Mouse (Mus musculus): ENCODE results near the gene Hkdc1.
A peak's percentile ranks its signal among the peaks of the same experiment; 100 is the strongest.

The Hkdc1 gene

GRCm38 (mm10) chr10:62379808-62380207 lies 42.5 kb downstream of the Hkdc1 start, which contains the start of gene Hk1:
Gene Hk1 (minus strand): TSS chr10:62379908.
- no peak for DNase-seq (ENCODE audit: low read depth, low spot score)

- no peak for DNase-seq (ENCODE audit: low read depth, low spot score)
Measured at GRCm38 (mm10) chr10:62358827-62359226, 63.5 kb downstream of the Hkdc1 start.

- DNase-seq (ENCODE audit: low read depth, low spot score), result no peak
Measured at GRCm38 (mm10) chr10:62356105-62356730, 66.1 kb downstream of the Hkdc1 start.

GRCm38 (mm10) chr10:62345147-62345546 lies 77.1 kb downstream of the Hkdc1 start:
- no peak for DNase-seq (ENCODE audit: low read depth, low spot score)

- no peak for DNase-seq (ENCODE audit: low read depth, low spot score)
Measured at GRCm38 (mm10) chr10:62344004-62344752, 78.1 kb downstream of the Hkdc1 start.

GRCm38 (mm10) chr10:62342512-62342911 lies 79.8 kb downstream of the Hkdc1 start:
- no peak for DNase-seq (ENCODE audit: low read depth, low spot score)

GRCm38 (mm10) chr10:62341956-62342355 lies 80.3 kb downstream of the Hkdc1 start:
- DNase-seq (ENCODE audit: low read depth, low spot score), result no peak

GRCm38 (mm10) chr10:62340991-62341390 lies 81.3 kb downstream of the Hkdc1 start:
- no peak for DNase-seq (ENCODE audit: low read depth, low spot score)

GRCm38 (mm10) chr10:62340095-62340731 lies 82.1 kb downstream of the Hkdc1 start:
- DNase-seq (ENCODE audit: low read depth, low spot score), result peak; percentile 81

- DNase-seq (ENCODE audit: low read depth, low spot score), result no peak
Measured at GRCm38 (mm10) chr10:62339211-62340094, 82.8 kb downstream of the Hkdc1 start.

- no peak for DNase-seq (ENCODE audit: low read depth, low spot score)
Measured at GRCm38 (mm10) chr10:62338626-62339025, 83.7 kb downstream of the Hkdc1 start.

GRCm38 (mm10) chr10:62338176-62338575 lies 84.1 kb downstream of the Hkdc1 start:
- DNase-seq (ENCODE audit: low read depth, low spot score), result no peak

GRCm38 (mm10) chr10:62336601-62337578 lies 85.4 kb downstream of the Hkdc1 start:
- DNase-seq (ENCODE audit: low read depth, low spot score), result no peak

GRCm38 (mm10) chr10:62335423-62335776 lies 86.9 kb downstream of the Hkdc1 start:
- DNase-seq (ENCODE audit: low read depth, low spot score), result no peak

GRCm38 (mm10) chr10:62334686-62335422 lies 87.4 kb downstream of the Hkdc1 start:
- no peak for DNase-seq (ENCODE audit: low read depth, low spot score)

- no peak for DNase-seq (ENCODE audit: low read depth, low spot score)
Measured at GRCm38 (mm10) chr10:62333269-62333668, 89.0 kb downstream of the Hkdc1 start.
